Mouse (Mus musculus): ENCODE measurements at regions not wholly inside any gene's neighbourhood (a gene's known extent, or its start where the extent isn't known, plus 50 kb on each side); places are given as distances from the start of the nearest gene placed in this dataset.

DNA sequence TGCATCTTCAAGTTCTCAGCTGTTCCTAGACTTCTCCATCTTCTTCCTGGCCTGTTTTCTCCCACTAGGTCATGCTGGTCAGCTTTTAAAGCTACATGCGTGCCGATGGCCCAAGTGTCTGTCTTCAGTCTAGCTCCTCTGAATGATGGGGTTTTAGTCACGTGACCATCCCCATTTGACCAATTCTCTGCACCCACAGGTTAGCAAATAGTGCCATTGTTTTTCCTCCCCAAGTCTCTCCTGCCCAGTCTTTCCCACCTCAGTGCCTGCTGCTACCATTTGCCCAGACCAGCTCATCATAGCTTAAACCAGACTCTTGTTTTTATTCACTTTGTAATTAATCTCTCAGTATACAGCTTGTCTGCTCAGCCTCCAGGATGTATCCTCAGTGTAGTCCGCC is 62.3 kb downstream of the Zfp706 start:
- Histone ChIP-seq H3K4me1 (replicated peaks; ENCODE audit: control insufficient read depth, insufficient read depth, low read length) (no peaks in the 10 kb centered on the region), H3K27ac (ENCODE audit: low read length) (no peak overlapping the region), H3K27me3 (ENCODE audit: control insufficient read depth, insufficient read depth, low read depth, low read length) (no peaks in the 10 kb centered on the region), H3K4me2 (ENCODE audit: low read depth, low read length) (no peak overlapping the region), H3K9me3 (ENCODE audit: control insufficient read depth, low read length) (no peaks in the 10 kb centered on the region), H3K4me3 (ENCODE audit: low read length) (no peak overlapping the region), H3K9ac (ENCODE audit: low read length) (no peak overlapping the region), H3K36me3 (ENCODE audit: control insufficient read depth, insufficient read depth, low read length) (no peaks in the 10 kb centered on the region)
- 86% methylated on average over 4 of the region's 4 CpGs for WGBS
- no peak for ATAC-seq (ENCODE audit: low read depth)

DNA sequence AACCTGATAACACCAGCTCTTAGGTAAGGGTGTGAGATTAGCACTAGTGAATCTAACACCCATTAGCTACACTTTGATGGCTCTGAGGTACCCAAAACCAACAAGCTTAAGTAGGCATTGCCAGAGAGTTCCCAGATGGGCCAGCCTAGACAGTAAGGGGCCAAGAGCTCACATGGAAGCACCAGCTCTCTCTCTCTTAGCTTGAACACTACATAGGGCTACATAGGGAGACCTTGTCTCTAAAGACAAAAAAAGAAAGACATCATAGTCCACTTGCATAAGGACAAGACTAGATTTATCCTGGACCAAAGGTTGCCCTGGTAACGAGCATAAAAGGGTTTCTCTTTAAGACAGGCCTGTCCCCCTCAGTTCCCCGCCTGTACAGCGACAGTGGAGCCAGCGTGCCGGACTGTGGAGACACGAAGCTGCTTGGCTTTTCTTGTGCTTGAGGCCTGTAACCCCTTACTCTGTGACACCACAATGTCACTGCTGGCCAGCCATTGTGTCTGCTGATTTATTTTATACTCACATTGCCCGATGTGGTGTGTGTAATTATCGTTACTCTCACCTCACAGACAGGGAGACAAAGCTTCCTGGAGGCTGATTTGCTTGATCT is 62.9 kb downstream of the Zfp706 start:
- Histone ChIP-seq H3K27me3 (ENCODE audit: control insufficient read depth, insufficient read depth, low read depth, low read length) (no peaks in the 10 kb centered on the region), H3K36me3 (ENCODE audit: control insufficient read depth, insufficient read depth, low read length) (no peaks in the 10 kb centered on the region), H3K4me2 (ENCODE audit: low read depth, low read length) (no peak overlapping the region), H3K9ac (ENCODE audit: low read length) (no peak overlapping the region), H3K4me3 (ENCODE audit: low read length) (no peak overlapping the region), H3K9me3 (ENCODE audit: control insufficient read depth, low read length) (no peaks in the 10 kb centered on the region), H3K4me1 (replicated peaks; ENCODE audit: control insufficient read depth, insufficient read depth, low read length) (no peaks in the 10 kb centered on the region), H3K27ac (ENCODE audit: low read length) (no peak overlapping the region)
- no peak for ATAC-seq (ENCODE audit: low read depth)
- WGBS: 62% methylated on average over 8 of the region's 8 CpGs

DNA sequence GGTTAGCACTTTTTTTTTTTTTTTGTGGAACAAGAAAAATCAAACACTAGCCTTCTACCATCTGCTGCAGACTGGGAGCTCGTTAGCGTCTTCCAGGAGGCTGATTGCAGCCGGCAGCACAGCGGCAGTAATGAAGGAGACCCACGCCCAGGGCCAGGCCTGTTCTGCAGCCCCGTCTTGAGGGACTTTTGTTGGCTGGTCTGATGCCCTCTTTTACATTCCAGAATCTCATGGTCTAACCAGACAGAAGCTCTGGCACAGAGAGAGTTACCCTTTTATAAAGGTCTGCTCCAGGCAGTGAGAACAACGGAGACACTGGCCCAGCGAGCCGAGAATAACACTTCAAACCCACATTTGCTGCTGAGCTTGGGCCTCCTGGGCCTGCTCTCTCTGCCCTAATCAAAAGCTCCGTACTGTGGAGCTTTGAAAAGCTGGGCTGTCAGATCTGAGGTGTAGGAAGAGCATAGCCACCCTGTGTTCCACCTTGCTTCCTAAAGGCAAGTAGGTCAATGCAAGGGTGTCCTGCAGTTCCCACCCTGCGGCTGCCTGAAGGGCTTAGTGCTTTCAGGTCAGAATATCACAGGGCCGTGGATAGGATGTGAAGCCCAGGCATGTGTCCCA is 64.0 kb downstream of the Zfp706 start:
- Histone ChIP-seq H3K9me3 (ENCODE audit: control insufficient read depth, low read length) (no peaks in the 10 kb centered on the region), H3K4me1 (replicated peaks; ENCODE audit: control insufficient read depth, insufficient read depth, low read length) (peaks cover 3% of the 10 kb centered on the region; the same call in 1 of the 2 replicates), H3K27me3 (ENCODE audit: control insufficient read depth, insufficient read depth, low read depth, low read length) (no peaks in the 10 kb centered on the region), H3K4me3 (ENCODE audit: low read length) (no peak overlapping the region), H3K4me2 (ENCODE audit: low read depth, low read length) (no peak overlapping the region), H3K36me3 (ENCODE audit: control insufficient read depth, insufficient read depth, low read length) (no peaks in the 10 kb centered on the region), H3K9ac (ENCODE audit: low read length) (no peak overlapping the region), H3K27ac (ENCODE audit: low read length) (no peak overlapping the region)
- 58% methylated on average over 12 of the region's 12 CpGs for WGBS
- no peak for ATAC-seq (ENCODE audit: low read depth)

DNA sequence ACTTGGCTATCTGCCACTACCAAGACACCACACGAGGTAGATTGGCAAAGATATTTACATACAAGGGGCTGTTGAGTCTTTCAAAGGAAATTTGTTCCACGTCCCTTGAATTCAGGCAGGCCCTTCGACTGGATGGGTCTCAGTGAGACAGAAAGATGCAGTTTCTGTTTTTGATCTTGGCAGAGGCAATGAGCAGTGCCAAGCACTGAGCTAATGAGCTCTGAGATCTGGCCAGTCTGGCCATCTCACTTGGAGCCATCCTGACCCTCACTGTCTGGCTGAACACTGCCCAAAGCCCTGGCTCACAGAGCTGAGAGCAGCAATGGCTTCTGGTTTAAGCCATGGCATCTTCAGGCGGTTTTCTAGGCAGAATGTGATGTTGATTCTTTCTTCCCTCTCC is 65.3 kb downstream of the Zfp706 start:
- 57% methylated on average over 4 of the region's 4 CpGs for WGBS
- Histone ChIP-seq H3K36me3 (ENCODE audit: control insufficient read depth, insufficient read depth, low read length) (no peaks in the 10 kb centered on the region), H3K9ac (ENCODE audit: low read length) (no peak overlapping the region), H3K4me3 (ENCODE audit: low read length) (no peak overlapping the region), H3K4me1 (replicated peaks; ENCODE audit: control insufficient read depth, insufficient read depth, low read length) (peaks cover 11% of the 10 kb centered on the region), H3K27ac (ENCODE audit: low read length) (no peak overlapping the region), H3K4me2 (ENCODE audit: low read depth, low read length) (no peak overlapping the region), H3K27me3 (ENCODE audit: control insufficient read depth, insufficient read depth, low read depth, low read length) (no peaks in the 10 kb centered on the region), H3K9me3 (ENCODE audit: control insufficient read depth, low read length) (no peaks in the 10 kb centered on the region)
- ATAC-seq (ENCODE audit: low read depth): no peak

DNA sequence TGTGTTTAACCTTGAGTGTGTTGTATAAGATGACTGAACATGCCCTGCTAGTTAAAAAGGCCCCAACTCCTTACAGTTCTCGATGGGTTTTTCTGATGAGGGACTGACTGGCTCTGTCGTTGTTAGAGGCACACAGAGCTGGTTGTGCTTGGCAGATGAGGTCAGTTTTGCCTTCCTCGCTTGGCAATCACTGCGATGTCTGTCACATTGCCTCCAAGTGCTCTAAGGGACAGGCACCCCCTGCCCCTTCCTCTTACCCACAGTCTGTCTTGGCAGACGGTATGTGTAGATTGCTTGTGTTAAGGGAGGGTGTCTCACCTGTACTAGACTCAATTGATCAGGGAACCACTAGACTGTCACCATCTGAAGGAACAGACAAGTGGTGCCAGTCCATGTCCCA is 65.8 kb downstream of the Zfp706 start:
- no peaks in the 10 kb centered on the region for H3K9me3 ChIP-seq (ENCODE audit: control insufficient read depth, low read length)
- no peak overlapping the region for H3K27ac ChIP-seq (ENCODE audit: low read length)
- H3K27me3 ChIP-seq (ENCODE audit: control insufficient read depth, insufficient read depth, low read depth, low read length): no peaks in the 10 kb centered on the region
- H3K4me2 ChIP-seq (ENCODE audit: low read depth, low read length): no peak overlapping the region
- no peak overlapping the region for H3K9ac ChIP-seq (ENCODE audit: low read length)
- WGBS: 77% methylated on average over 5 of the region's 5 CpGs
- no peak for ATAC-seq (ENCODE audit: low read depth)
- H3K4me1 ChIP-seq (replicated peaks; ENCODE audit: control insufficient read depth, insufficient read depth, low read length): peaks cover 11% of the 10 kb centered on the region
- no peak overlapping the region for H3K4me3 ChIP-seq (ENCODE audit: low read length)
- H3K36me3 ChIP-seq (ENCODE audit: control insufficient read depth, insufficient read depth, low read length): no peaks in the 10 kb centered on the region

GRCm38 (mm10) chr15:36939608-36940007 is 68.0 kb downstream of the Zfp706 start:
- H3K36me3 ChIP-seq (ENCODE audit: control insufficient read depth, insufficient read depth, low read length): no peaks in the 10 kb centered on the region
- H3K27ac ChIP-seq (ENCODE audit: low read length): no peak overlapping the region
- H3K4me1 ChIP-seq (replicated peaks; ENCODE audit: control insufficient read depth, insufficient read depth, low read length): peaks cover 11% of the 10 kb centered on the region
- H3K9me3 ChIP-seq (ENCODE audit: control insufficient read depth, low read length): no peaks in the 10 kb centered on the region
- H3K9ac ChIP-seq (ENCODE audit: low read length): no peak overlapping the region
- no peak overlapping the region for H3K4me3 ChIP-seq (ENCODE audit: low read length)
- no peak for ATAC-seq (ENCODE audit: low read depth)
- no peaks in the 10 kb centered on the region for H3K27me3 ChIP-seq (ENCODE audit: control insufficient read depth, insufficient read depth, low read depth, low read length)
- H3K4me2 ChIP-seq (ENCODE audit: low read depth, low read length): no peak overlapping the region
- 80% methylated on average over 9 of the region's 9 CpGs for WGBS

GRCm38 (mm10) chr15:36939153-36939552 is 68.4 kb downstream of the Zfp706 start:
- Histone ChIP-seq H3K4me3 (ENCODE audit: low read length) (peak overlapping the region; percentile 58), H3K4me1 (replicated peaks; ENCODE audit: control insufficient read depth, insufficient read depth, low read length) (peaks cover 11% of the 10 kb centered on the region), H3K9me3 (ENCODE audit: control insufficient read depth, low read length) (no peaks in the 10 kb centered on the region), H3K27ac (ENCODE audit: low read length) (0 out of 2 replicates have a peak overlapping the region, but pooled peaks have one; percentile 6), H3K9ac (ENCODE audit: low read length) (peak overlapping the region; percentile 71), H3K27me3 (ENCODE audit: control insufficient read depth, insufficient read depth, low read depth, low read length) (no peaks in the 10 kb centered on the region), H3K4me2 (ENCODE audit: low read depth, low read length) (peak overlapping the region; percentile 70), H3K36me3 (ENCODE audit: control insufficient read depth, insufficient read depth, low read length) (no peaks in the 10 kb centered on the region)
- ATAC-seq (ENCODE audit: low read depth): no peak
- WGBS: 32% methylated on average over 9 of the region's 9 CpGs

- Histone ChIP-seq H3K27ac (ENCODE audit: low read length) (peak overlapping the region; percentile 84), H3K36me3 (ENCODE audit: control insufficient read depth, insufficient read depth, low read length) (no peaks in the 10 kb centered on the region), H3K4me3 (ENCODE audit: low read length) (peak overlapping the region; percentile 58), H3K9ac (ENCODE audit: low read length) (peak overlapping the region; percentile 71), H3K9me3 (ENCODE audit: control insufficient read depth, low read length) (no peaks in the 10 kb centered on the region), H3K27me3 (ENCODE audit: control insufficient read depth, insufficient read depth, low read depth, low read length) (no peaks in the 10 kb centered on the region), H3K4me1 (replicated peaks; ENCODE audit: control insufficient read depth, insufficient read depth, low read length) (peaks cover 11% of the 10 kb centered on the region), H3K4me2 (ENCODE audit: low read depth, low read length) (peak overlapping the region; percentile 70)
- WGBS: under 1% methylated on average over 54 of the region's 57 CpGs
- peak; percentile 97 for ATAC-seq (ENCODE audit: low read depth)
Observed at GRCm38 (mm10) chr15:36938511-36939150, 68.9 kb downstream of the Zfp706 start.

GRCm38 (mm10) chr15:36937757-36938498 is 69.6 kb downstream of the Zfp706 start:
- Histone ChIP-seq H3K36me3 (ENCODE audit: control insufficient read depth, insufficient read depth, low read length) (no peaks in the 10 kb centered on the region), H3K4me1 (replicated peaks; ENCODE audit: control insufficient read depth, insufficient read depth, low read length) (peaks cover 11% of the 10 kb centered on the region), H3K4me3 (ENCODE audit: low read length) (peak overlapping the region; percentile 58), H3K9ac (ENCODE audit: low read length) (peak overlapping the region; percentile 71), H3K9me3 (ENCODE audit: control insufficient read depth, low read length) (no peaks in the 10 kb centered on the region), H3K4me2 (ENCODE audit: low read depth, low read length) (peak overlapping the region; percentile 70), H3K27me3 (ENCODE audit: control insufficient read depth, insufficient read depth, low read depth, low read length) (no peaks in the 10 kb centered on the region), H3K27ac (ENCODE audit: low read length) (peak overlapping the region; percentile 84)
- no peak; the same call in 1 of the 2 replicates for ATAC-seq (ENCODE audit: low read depth)
- WGBS: 21% methylated on average over 12 of the region's 13 CpGs
